Mouse (Mus musculus): Measurements from ENCODE around the gene Nhej1. TPM values are rescaled to one million over a fixed set of nuclear protein-coding genes. Genes with fewer than 3 reads are reported as not detected.

Nhej1 gene
- polyA plus RNA-seq, 1 experiment from 2014 or later: 10.9 TPM

DNA sequence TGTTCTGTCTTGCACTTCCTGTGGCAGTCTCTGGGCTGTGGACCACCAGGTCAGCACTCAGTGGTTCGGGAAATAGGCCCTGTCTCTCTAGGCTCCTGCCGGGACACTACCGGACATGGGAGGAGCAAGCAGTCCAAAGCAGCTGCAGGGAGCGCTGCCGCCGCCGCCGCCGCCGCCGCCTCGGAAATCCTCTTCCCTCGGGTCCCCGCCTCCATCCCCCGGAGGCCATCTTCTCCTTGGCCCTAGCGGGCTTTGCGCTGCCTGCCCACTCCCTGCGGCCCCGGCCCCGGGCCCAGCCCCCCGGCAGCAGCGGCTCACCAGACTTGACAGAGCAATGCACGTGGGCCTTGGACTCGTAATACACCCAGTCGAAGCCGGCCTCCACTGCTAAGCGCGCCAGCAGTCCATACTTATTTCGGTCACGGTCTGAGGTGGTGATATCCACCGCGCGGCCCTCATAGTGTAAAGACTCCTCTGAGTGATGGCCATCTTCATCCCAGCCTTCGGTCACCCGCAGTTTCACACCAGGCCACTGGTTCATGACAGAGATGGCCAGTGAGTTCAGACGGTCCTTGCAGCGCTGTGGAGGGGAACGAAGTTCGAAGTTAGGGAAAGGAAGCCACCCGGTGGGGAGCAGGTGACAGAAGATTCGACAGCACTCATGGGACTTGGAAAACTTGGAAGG, 176.9 kb downstream of the Nhej1 start:
- Histone ChIP-seq H3K36me3 (no peaks in the 10 kb centered on the region), H3K27ac (no peak overlapping the region), H3K27me3 (peaks cover 100% of the 10 kb centered on the region), H3K4me2 (peak overlapping the region; percentile 39), H3K4me1 (peaks cover 32% of the 10 kb centered on the region), H3K9me3 (no peaks in the 10 kb centered on the region), H3K4me3 (peak overlapping the region; percentile 20), H3K9ac (no peak overlapping the region)
- WGBS: 3% methylated on average over 40 of the region's 41 CpGs
- ATAC-seq (ENCODE audit: insufficient number of reproducible peaks, low FRiP score, low TSS enrichment, low read depth): no peak

DNA sequence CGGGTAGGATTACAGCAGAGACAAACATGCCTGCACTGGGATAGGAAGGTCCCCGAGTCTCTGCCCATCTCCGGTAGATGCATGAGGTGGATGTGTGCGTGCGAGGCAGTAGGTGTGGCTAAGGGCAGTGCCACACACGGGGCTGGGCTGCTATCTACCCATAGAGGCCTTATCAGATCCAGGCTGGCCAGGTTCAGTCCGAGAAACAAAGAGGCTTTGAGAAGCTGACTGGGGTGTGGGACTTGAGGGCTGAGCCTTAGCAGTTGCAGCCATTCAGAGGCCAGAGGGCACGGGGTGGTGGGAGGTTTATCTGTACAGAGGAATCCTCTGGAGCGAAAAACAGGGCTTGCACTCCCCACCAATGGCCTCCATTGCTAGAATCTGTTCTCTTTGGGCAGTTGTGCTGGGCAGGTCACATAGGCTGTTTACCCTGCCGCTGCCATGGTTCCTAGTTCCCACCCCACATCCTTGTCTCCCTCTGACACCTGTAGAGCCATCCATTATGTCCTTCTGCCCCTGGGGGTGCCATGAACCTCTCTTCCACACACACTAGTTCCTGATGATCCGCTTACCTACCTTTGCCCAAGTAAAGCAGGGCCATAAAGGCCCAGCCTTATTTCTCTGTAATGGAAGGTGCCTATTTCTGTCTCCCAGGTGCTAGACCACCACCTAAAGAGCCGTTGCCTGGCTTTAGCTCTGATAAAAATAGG, 183.2 kb downstream of the Nhej1 start:
- H3K4me1 ChIP-seq: no peaks in the 10 kb centered on the region

GRCm38 (mm10) chr1:74939762-74940161, 185.2 kb downstream of the Nhej1 start:
- H3K27ac ChIP-seq: no peak overlapping the region
- H3K4me2 ChIP-seq: no peak overlapping the region
- H3K4me3 ChIP-seq: no peak overlapping the region
- peaks cover 69% of the 10 kb centered on the region for H3K27me3 ChIP-seq
- H3K9ac ChIP-seq: no peak overlapping the region
- ATAC-seq (ENCODE audit: insufficient number of reproducible peaks, low FRiP score, low TSS enrichment, low read depth): no peak
- 0 out of 2 replicates have a peak, but pooled peaks cover 2% of the 10 kb centered on the region for H3K4me1 ChIP-seq
- WGBS: 4% methylated on average over 3 of the region's 3 CpGs
- H3K36me3 ChIP-seq: no peaks in the 10 kb centered on the region
- H3K9me3 ChIP-seq: no peaks in the 10 kb centered on the region

More for the DNA sequence above, 183.2 kb downstream of the Nhej1 start:
- Histone ChIP-seq H3K27ac (no peak overlapping the region), H3K9ac (no peak overlapping the region), H3K36me3 (no peaks in the 10 kb centered on the region), H3K9me3 (no peaks in the 10 kb centered on the region), H3K4me2 (no peak overlapping the region), H3K4me3 (no peak overlapping the region), H3K27me3 (peaks cover 82% of the 10 kb centered on the region)
- WGBS: 60% methylated on average over 12 of the region's 12 CpGs
- no peak for ATAC-seq (ENCODE audit: insufficient number of reproducible peaks, low FRiP score, low TSS enrichment, low read depth)

- no peak for ATAC-seq (ENCODE audit: insufficient number of reproducible peaks, low FRiP score, low TSS enrichment, low read depth)
- H3K4me3 ChIP-seq: no peak overlapping the region
- no peak overlapping the region for H3K27ac ChIP-seq
- H3K9me3 ChIP-seq: no peaks in the 10 kb centered on the region
- H3K4me1 ChIP-seq: 0 out of 2 replicates have a peak, but pooled peaks cover 2% of the 10 kb centered on the region
- 38% methylated on average over 12 of the region's 12 CpGs for WGBS
- H3K27me3 ChIP-seq: peaks cover 55% of the 10 kb centered on the region
- no peaks in the 10 kb centered on the region for H3K36me3 ChIP-seq
- H3K9ac ChIP-seq: no peak overlapping the region
- H3K4me2 ChIP-seq: no peak overlapping the region
These were observed 188.7 kb downstream of the Nhej1 start for GRCm38 (mm10) chr1:74936221-74936830.

DNA sequence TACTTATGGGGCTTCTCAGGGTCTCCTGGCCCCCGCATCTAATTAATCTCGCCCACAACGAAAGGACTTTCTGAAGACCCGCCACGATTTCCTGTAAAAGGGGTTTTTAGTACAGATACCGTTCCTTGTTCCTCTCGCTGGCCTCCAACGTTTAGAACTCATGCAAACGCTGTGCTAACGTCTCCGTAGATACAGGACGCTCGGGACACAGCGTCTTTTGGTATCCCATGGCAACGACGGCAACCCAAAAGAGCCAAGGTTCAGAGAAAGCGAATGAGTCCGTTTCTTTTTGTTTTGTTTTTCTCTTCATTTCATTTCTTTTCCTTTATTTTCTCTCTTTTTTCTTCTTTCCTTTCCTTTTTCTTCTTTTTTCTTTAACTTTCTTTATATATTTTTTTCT, 189.6 kb downstream of the Nhej1 start, which contains the start of gene Cfap65:
TSS of gene Cfap65 (minus strand) at position 198 of the 400 bp plus-strand sequence.
- H3K4me1 ChIP-seq: 0 out of 2 replicates have a peak, but pooled peaks cover 2% of the 10 kb centered on the region
- peaks cover 50% of the 10 kb centered on the region for H3K27me3 ChIP-seq
- H3K4me2 ChIP-seq: 0 out of 2 replicates have a peak within 1 kb of the TSS, but pooled peaks have one; percentile 22
- H3K27ac ChIP-seq: no peak within 1 kb of the TSS
- H3K4me3 ChIP-seq: peak within 1 kb of the TSS; percentile 12; the same call in 1 of the 2 replicates
- H3K9me3 ChIP-seq: no peaks in the 10 kb centered on the region
- H3K36me3 ChIP-seq: no peaks in the 10 kb centered on the region
- ATAC-seq (ENCODE audit: insufficient number of reproducible peaks, low FRiP score, low TSS enrichment, low read depth): no peak
- H3K9ac ChIP-seq: no peak within 1 kb of the TSS
- 4% methylated on average over 18 of the region's 18 CpGs for WGBS

GRCm38 (mm10) chr1:74927621-74928296, 197.2 kb downstream of the Nhej1 start:
- Histone ChIP-seq H3K27me3 (peaks cover 32% of the 10 kb centered on the region), H3K4me3 (no peak overlapping the region), H3K4me1 (no peaks in the 10 kb centered on the region), H3K9ac (no peak overlapping the region), H3K4me2 (no peak overlapping the region), H3K9me3 (no peaks in the 10 kb centered on the region), H3K27ac (no peak overlapping the region), H3K36me3 (no peaks in the 10 kb centered on the region)
- WGBS: 80% methylated on average over 9 of the region's 9 CpGs
- ATAC-seq (ENCODE audit: insufficient number of reproducible peaks, low FRiP score, low TSS enrichment, low read depth): no peak

- no peak for ATAC-seq (ENCODE audit: insufficient number of reproducible peaks, low FRiP score, low TSS enrichment, low read depth)
- Histone ChIP-seq H3K4me3 (no peak overlapping the region), H3K9ac (no peak overlapping the region), H3K36me3 (no peaks in the 10 kb centered on the region), H3K9me3 (no peaks in the 10 kb centered on the region), H3K4me1 (no peaks in the 10 kb centered on the region), H3K4me2 (no peak overlapping the region), H3K27ac (no peak overlapping the region), H3K27me3 (peaks cover 37% of the 10 kb centered on the region; the same call in 1 of the 2 replicates)
- WGBS: 43% methylated on average over 6 of the region's 6 CpGs
These were observed 198.3 kb downstream of the Nhej1 start for GRCm38 (mm10) chr1:74926721-74927120.

- Histone ChIP-seq H3K4me3 (no peak overlapping the region), H3K36me3 (no peaks in the 10 kb centered on the region), H3K27ac (no peak overlapping the region), H3K27me3 (peaks cover 28% of the 10 kb centered on the region), H3K4me2 (no peak overlapping the region), H3K9ac (no peak overlapping the region), H3K9me3 (no peaks in the 10 kb centered on the region), H3K4me1 (no peaks in the 10 kb centered on the region)
- no peak for ATAC-seq (ENCODE audit: insufficient number of reproducible peaks, low FRiP score, low TSS enrichment, low read depth)
- 66% methylated on average over 4 of the region's 4 CpGs for WGBS
These were observed 200.5 kb downstream of the Nhej1 start for GRCm38 (mm10) chr1:74924464-74924863.

Other genes with a start within 250 kb of the Nhej1 start
- gene Fev, start 239.8 kb downstream of the Nhej1 start, polyA plus RNA-seq (2015; fragmentation: Nextera tagmentation; extraction: Ambion mirVana): 0.17 TPM in 1 of 2 replicates, not detected in the other
- 0.28 TPM in 1 of 2 replicates, not detected in the other for gene Cryba2, start 232.1 kb downstream of the Nhej1 start, polyA plus RNA-seq (2015; fragmentation: Nextera tagmentation; extraction: Ambion mirVana)
- not detected in 2 replicates for gene Cfap65, start 189.6 kb downstream of the Nhej1 start, polyA plus RNA-seq (2015; fragmentation: Nextera tagmentation; extraction: Ambion mirVana)
- 4.8 and 8.2 TPM in 2 replicates for gene Ihh, start 173.5 kb downstream of the Nhej1 start, polyA plus RNA-seq (2015; fragmentation: Nextera tagmentation; extraction: Ambion mirVana)
- gene Slc23a3, start 8.7 kb upstream of the Nhej1 start, polyA plus RNA-seq (2015; fragmentation: Nextera tagmentation; extraction: Ambion mirVana): 0.19 and 0.35 TPM in 2 replicates
- gene Cnppd1, start 17.5 kb upstream of the Nhej1 start, polyA plus RNA-seq (2015; fragmentation: Nextera tagmentation; extraction: Ambion mirVana): 43.8 and 46.8 TPM in 2 replicates
- gene Retreg2, start 17.6 kb upstream of the Nhej1 start, polyA plus RNA-seq (2015; fragmentation: Nextera tagmentation; extraction: Ambion mirVana): 41.5 and 47.3 TPM in 2 replicates
- gene Zfand2b, start 43.4 kb upstream of the Nhej1 start, polyA plus RNA-seq (2015; fragmentation: Nextera tagmentation; extraction: Ambion mirVana): 44.4 and 48.6 TPM in 2 replicates
- gene Abcb6, start 55.2 kb upstream of the Nhej1 start, polyA plus RNA-seq (2015; fragmentation: Nextera tagmentation; extraction: Ambion mirVana): 28.3 and 29.5 TPM in 2 replicates
- gene Ankzf1, start 67.0 kb upstream of the Nhej1 start, polyA plus RNA-seq (2015; fragmentation: Nextera tagmentation; extraction: Ambion mirVana): 28.0 and 30.7 TPM in 2 replicates
- 33.9 TPM in 2 replicates for gene Atg9a, start 67.0 kb upstream of the Nhej1 start, polyA plus RNA-seq (2015; fragmentation: Nextera tagmentation; extraction: Ambion mirVana)
- gene Glb1l, start 85.6 kb upstream of the Nhej1 start, polyA plus RNA-seq (2015; fragmentation: Nextera tagmentation; extraction: Ambion mirVana): 16.7 and 19.0 TPM in 2 replicates
- gene Stk16, start 85.6 kb upstream of the Nhej1 start, polyA plus RNA-seq (2015; fragmentation: Nextera tagmentation; extraction: Ambion mirVana): 119 TPM in 2 replicates
- gene Tuba4a, start 94.7 kb upstream of the Nhej1 start, polyA plus RNA-seq (2015; fragmentation: Nextera tagmentation; extraction: Ambion mirVana): 124 and 168 TPM in 2 replicates
- gene A630095N17Rik, start 106.9 kb upstream of the Nhej1 start, polyA plus RNA-seq (2015; fragmentation: Nextera tagmentation; extraction: Ambion mirVana): not detected in 2 replicates
- 44.5 and 49.5 TPM in 2 replicates for gene Dnajb2, start 111.2 kb upstream of the Nhej1 start, polyA plus RNA-seq (2015; fragmentation: Nextera tagmentation; extraction: Ambion mirVana)
- 0.12 and 0.14 TPM in 2 replicates for gene Ptprn, start 139.3 kb upstream of the Nhej1 start, polyA plus RNA-seq (2015; fragmentation: Nextera tagmentation; extraction: Ambion mirVana)
- gene Resp18, start 153.2 kb upstream of the Nhej1 start, polyA plus RNA-seq (2015; fragmentation: Nextera tagmentation; extraction: Ambion mirVana): 0.35 TPM in 1 of 2 replicates, not detected in the other
- 117 TPM in 2 replicates for gene Dnpep, start 192.8 kb upstream of the Nhej1 start, polyA plus RNA-seq (2015; fragmentation: Nextera tagmentation; extraction: Ambion mirVana)
- 74.4 and 227 TPM in 2 replicates for gene Des, start 235.1 kb upstream of the Nhej1 start, polyA plus RNA-seq (2015; fragmentation: Nextera tagmentation; extraction: Ambion mirVana)